Mouse (Mus musculus) adrenal gland, postnatal 36 days (tissue): Measurements from ENCODE around the gene Sag. TPM values are rescaled to one million over a fixed set of nuclear protein-coding genes. Genes with fewer than 3 reads are reported as not detected.

Source experiments
- DNase-seq, 2 experiments: peaks; one replicate each; pipeline ENCODE4 v3.0.0; 2021; ENCODE audit warnings: mixed read lengths in 1 of 2
- long read RNA-seq, 2 experiments: library from polyadenylated mRNA; stranded (forward); transcript quantifications; one replicate each; pipeline ENCODE4 v2.0.0; 2021; ENCODE audit warnings: borderline sequencing depth in 2 of 2
- total RNA-seq, 2 experiments: library from RNA; stranded (reverse); gene quantifications; 2 replicates each; pipeline ENCODE4 v1.2.3; 2021

Gene Sag
- 1 to 10 TPM; 1.5 to 3.3 TPM for total RNA-seq
- long read RNA-seq, experiment 1, partial matches to known transcripts: 0 of 11 reads
- long read RNA-seq, experiment 1, other reads (novel, unspliced or antisense): 10 of 11 reads
- long read RNA-seq, experiment 2, partial matches to known transcripts: 0 of 2 reads
- long read RNA-seq, experiment 2, other reads (novel, unspliced or antisense): 2 of 2 reads

- DNase-seq: no peak
These were observed at the start of gene Sag for GRCm38 (mm10) chr1:87803576-87803975. TSS of gene Sag (plus strand) at chr1:87803680.

- DNase-seq: peak; percentile 96 to 97
These were observed 47.6 kb upstream of the Sag start, which contains the start of gene Atg16l1 for GRCm38 (mm10) chr1:87755641-87756470. TSS of gene Atg16l1 (plus strand) at chr1:87755870.

- no peak for DNase-seq
These were observed 39.7 kb upstream of the Sag start for GRCm38 (mm10) chr1:87763821-87764220.

GRCm38 (mm10) chr1:87765741-87766140 lies 37.7 kb upstream of the Sag start:
- no peak for DNase-seq

- peak in 1 of 2 experiments; percentile 22 for DNase-seq
These were observed 37.2 kb upstream of the Sag start for GRCm38 (mm10) chr1:87766233-87766632.

GRCm38 (mm10) chr1:87769263-87769662 lies 34.2 kb upstream of the Sag start:
- DNase-seq: no peak

- no peak for DNase-seq
These were observed 33.0 kb upstream of the Sag start for GRCm38 (mm10) chr1:87770486-87770885.

GRCm38 (mm10) chr1:87771724-87772123 lies 31.8 kb upstream of the Sag start:
- DNase-seq: no peak

- DNase-seq: no peak
These were observed 30.1 kb upstream of the Sag start for GRCm38 (mm10) chr1:87773336-87773735.

- DNase-seq: no peak
These were observed 28.6 kb upstream of the Sag start for GRCm38 (mm10) chr1:87774845-87775244.

GRCm38 (mm10) chr1:87779204-87779785 lies 24.2 kb upstream of the Sag start:
- no peak for DNase-seq

- no peak for DNase-seq
These were observed 17.8 kb upstream of the Sag start for GRCm38 (mm10) chr1:87785703-87786102.

- no peak for DNase-seq
These were observed 17.2 kb upstream of the Sag start for GRCm38 (mm10) chr1:87786251-87786650.

GRCm38 (mm10) chr1:87789665-87790064 lies 13.8 kb upstream of the Sag start:
- no peak for DNase-seq

- DNase-seq: peak in 1 of 2 experiments; percentile 55
These were observed 10.9 kb upstream of the Sag start for GRCm38 (mm10) chr1:87792438-87793137.

GRCm38 (mm10) chr1:87793138-87793449 lies 10.4 kb upstream of the Sag start:
- DNase-seq: no peak

GRCm38 (mm10) chr1:87797702-87798101 lies 5.8 kb upstream of the Sag start:
- DNase-seq: peak; percentile 31 to 58

GRCm38 (mm10) chr1:87798306-87798705 lies 5.2 kb upstream of the Sag start:
- peak; percentile 37 to 40 for DNase-seq

GRCm38 (mm10) chr1:87807751-87808150 lies 4.3 kb downstream of the Sag start:
- no peak for DNase-seq

GRCm38 (mm10) chr1:87811391-87811790 lies 7.9 kb downstream of the Sag start:
- no peak for DNase-seq

- DNase-seq: no peak
These were observed 8.6 kb downstream of the Sag start for GRCm38 (mm10) chr1:87812061-87812460.

- peak in 1 of 2 experiments; percentile 38 for DNase-seq
These were observed 9.7 kb downstream of the Sag start for GRCm38 (mm10) chr1:87813155-87813554.

- peak in 1 of 2 experiments; percentile 7 for DNase-seq
These were observed 10.2 kb downstream of the Sag start for GRCm38 (mm10) chr1:87813681-87814080.
